8 mouse cellular contexts compared by ENCODE assay signal in the genomic region with DNA sequence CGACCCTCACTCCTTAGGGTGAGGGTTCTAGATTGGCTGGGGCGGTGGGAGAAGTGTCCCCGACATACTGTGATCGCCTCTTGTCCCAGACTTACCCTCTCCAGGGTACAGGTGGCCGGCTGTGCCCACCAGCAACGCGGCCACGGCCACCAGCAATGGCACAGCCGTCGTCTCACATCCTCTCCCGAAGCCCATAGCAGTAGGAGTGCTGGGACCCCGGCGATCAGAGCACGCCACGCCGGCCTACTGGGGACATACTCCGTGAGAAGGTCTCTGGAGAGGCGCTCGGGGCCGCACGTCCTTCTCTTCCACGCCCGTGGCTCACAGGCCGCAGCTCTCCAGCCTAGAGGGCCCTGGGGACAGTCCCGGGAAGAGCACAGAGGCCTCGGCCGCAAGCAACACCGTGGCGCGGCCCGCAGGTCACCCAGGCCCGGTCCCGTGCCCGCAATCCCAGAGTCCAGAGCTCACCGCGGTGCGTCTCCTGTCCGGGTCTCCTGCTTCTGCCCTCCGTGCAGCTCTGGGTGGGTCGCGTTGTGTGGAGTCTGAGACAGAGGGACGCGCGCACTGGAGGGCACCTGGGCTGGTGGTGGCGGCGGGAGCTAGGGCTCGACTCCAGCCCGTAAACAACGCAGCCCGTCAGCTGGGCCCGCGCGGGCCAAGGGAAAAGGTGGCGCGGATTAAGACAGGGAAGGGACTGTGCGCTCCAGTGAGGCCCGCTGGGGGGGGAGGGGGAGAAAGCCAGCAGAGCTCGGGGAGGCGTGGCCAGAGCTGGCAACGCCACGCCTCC. TPM values are rescaled to one million over a fixed set of nuclear protein-coding genes. Genes with fewer than 3 reads are reported as not detected.
DNase-seq lines count a peak whose midpoint lies in the region; ATAC-seq and TF ChIP-seq lines count a peak whose summit lies in the region.

Gene Insr, minus strand, starts transcription at position 684 of the 787 bp plus-strand sequence.

- WGBS in embryonic facial prominence, embryonic 11.5 days: under 1% methylated on average over 60 of the region's 61 CpGs
- WGBS in intestine, postnatal 0 days: under 1% methylated on average over 58 of the region's 61 CpGs
- 1% methylated on average over 57 of the region's 61 CpGs for WGBS in midbrain, embryonic 10.5 days

- peak within 1 kb of the TSS; percentile 52 for H3K4me2 ChIP-seq in embryonic facial prominence, embryonic 11.5 days (ENCODE audit: low read depth, low read length)
- H3K4me2 ChIP-seq in intestine, postnatal 0 days (replicated peaks; ENCODE audit: low read depth): peak within 1 kb of the TSS; percentile 81

- H3K4me3 ChIP-seq in embryonic facial prominence, embryonic 11.5 days (ENCODE audit: low read depth, low read length): peak within 1 kb of the TSS; percentile 85
- peak within 1 kb of the TSS; percentile 86 for H3K4me3 ChIP-seq in intestine, postnatal 0 days (ENCODE audit: low read depth, low read length)
- H3K4me3 ChIP-seq in midbrain, embryonic 10.5 days: peak within 1 kb of the TSS; percentile 89

- no peak within 1 kb of the TSS; the same call in 1 of the 2 replicates for H3K27ac ChIP-seq in embryonic facial prominence, embryonic 11.5 days (replicated peaks; ENCODE audit: low read depth, low read length)
- peak within 1 kb of the TSS; percentile 94 for H3K27ac ChIP-seq in intestine, postnatal 0 days (ENCODE audit: low read depth, low read length)
- peak within 1 kb of the TSS; percentile 91 for H3K27ac ChIP-seq in midbrain, embryonic 10.5 days (replicated peaks)

- no peaks in the 10 kb centered on the region for H3K27me3 ChIP-seq in embryonic facial prominence, embryonic 11.5 days (ENCODE audit: control insufficient read depth, insufficient read depth, low read length)
- no peaks in the 10 kb centered on the region for H3K27me3 ChIP-seq in intestine, postnatal 0 days (replicated peaks; ENCODE audit: control insufficient read depth, insufficient read depth, low read length)
- no peaks in the 10 kb centered on the region for H3K27me3 ChIP-seq in midbrain, embryonic 10.5 days (ENCODE audit: low read depth, poor library complexity, severe bottlenecking)

- peak; percentile 96 for ATAC-seq in embryonic facial prominence, embryonic 11.5 days (replicated peaks; ENCODE audit: insufficient number of reproducible peaks, low FRiP score, low TSS enrichment, low read depth)
- peak; percentile 85 for ATAC-seq in granulocyte monocyte progenitor cell, adult 5-6 weeks (replicated peaks; ENCODE audit: poor library complexity, severe bottlenecking)
- ATAC-seq in intestine, postnatal 0 days: peak; percentile 94

- H3K9me3 ChIP-seq in embryonic facial prominence, embryonic 11.5 days (replicated peaks; ENCODE audit: control insufficient read depth, low read length): no peaks in the 10 kb centered on the region; the same call in 1 of the 2 replicates
- no peaks in the 10 kb centered on the region for H3K9me3 ChIP-seq in intestine, postnatal 0 days (ENCODE audit: control insufficient read depth)
- no peaks in the 10 kb centered on the region; the same call in 1 of the 2 replicates for H3K9me3 ChIP-seq in midbrain, embryonic 10.5 days (replicated peaks)

- DNase-seq in adrenal gland, postnatal 25 days: peak; percentile 96
- DNase-seq in embryonic facial prominence, embryonic 11.5 days (ENCODE audit: low spot score): peak; percentile 96
- DNase-seq in left cerebral cortex, postnatal 36 days (ENCODE audit: low spot score in 2 of 2): peak; percentile 91 to 93
- peak; percentile 95 for DNase-seq in midbrain, embryonic 10.5 days (ENCODE audit: low spot score)
- DNase-seq in right cerebral cortex, postnatal 36 days (ENCODE audit: low spot score in 2 of 2): peak; percentile 88 to 91
- peak; percentile 88 to 95 for DNase-seq in urinary bladder, postnatal 4 days (ENCODE audit: low spot score in 2 of 2)

- peak within 1 kb of the TSS; percentile 91 for H3K9ac ChIP-seq in embryonic facial prominence, embryonic 11.5 days (replicated peaks; ENCODE audit: low read length)
- H3K9ac ChIP-seq in intestine, postnatal 0 days (ENCODE audit: low read depth, low read length): peak within 1 kb of the TSS; percentile 88

- no peaks in the 10 kb centered on the region for H3K36me3 ChIP-seq in embryonic facial prominence, embryonic 11.5 days (replicated peaks; ENCODE audit: control insufficient read depth, insufficient read depth, low read depth, low read length)
- H3K36me3 ChIP-seq in intestine, postnatal 0 days (ENCODE audit: control insufficient read depth, insufficient read depth): peaks cover 4% of the 10 kb centered on the region; the same call in 1 of the 2 replicates
- H3K36me3 ChIP-seq in midbrain, embryonic 10.5 days: 0 out of 2 replicates have a peak, but pooled peaks cover 3% of the 10 kb centered on the region

- no peaks in the 10 kb centered on the region for H3K4me1 ChIP-seq in embryonic facial prominence, embryonic 11.5 days (ENCODE audit: control insufficient read depth, insufficient read depth, low read length)
- peaks cover 20% of the 10 kb centered on the region for H3K4me1 ChIP-seq in intestine, postnatal 0 days (replicated peaks; ENCODE audit: control insufficient read depth, insufficient read depth, low read length)
- H3K4me1 ChIP-seq in midbrain, embryonic 10.5 days: peaks cover 29% of the 10 kb centered on the region

- no peak; the same call in 1 of the 2 replicates for TF ChIP-seq CTCF in intestine, postnatal 0 days (IDR thresholded peaks at IDR 0.05; ENCODE audit: low read depth)

- intact Hi-C loops in left cerebral cortex, postnatal 36 days (cut with DNase I): loop anchor here (2.0 to 10.0 kb wide), 3 partner anchors 58 to 236 kb away; partner anchors contain the start of gene Pnpla6

RNA-seq across cellular contexts. Expression of gene Insr, which starts in this region (rescaled TPM):
- total RNA-seq in adrenal gland, postnatal 25 days (2021): 127 and 144 TPM in 2 replicates
- 26.3 and 31.0 TPM in 2 replicates for polyA plus RNA-seq in embryonic facial prominence, embryonic 11.5 days (2014; fragmentation: Nextera tagmentation; extraction: Ambion mirVana)
- total RNA-seq in granulocyte monocyte progenitor cell, adult 5-6 weeks (2014; fragmentation: Nextera tagmentation): 24.1 and 27.3 TPM in 2 replicates
- total RNA-seq in granulocyte monocyte progenitor cell, adult 5-6 weeks (2017): 12.2 and 12.3 TPM in 2 replicates
- polyA plus RNA-seq in intestine, postnatal 0 days (2015; fragmentation: Nextera tagmentation; extraction: Ambion mirVana): 20.7 and 21.3 TPM in 2 replicates
- total RNA-seq in left cerebral cortex, postnatal 36 days (2021): 10 to 100 TPM; 44.5 to 58.4 TPM
- 21.9 and 26.3 TPM in 2 replicates for polyA plus RNA-seq in midbrain, embryonic 10.5 days (2016; fragmentation: Nextera tagmentation; extraction: Ambion mirVana)
